Mouse (Mus musculus): ENCODE data around the gene Dot1l. TPM values are rescaled to one million over a fixed set of nuclear protein-coding genes. Genes with fewer than 3 reads are reported as not detected.
A peak's percentile ranks its signal among the peaks of the same experiment; 100 is the strongest.

Dot1l gene
- polyA plus RNA-seq, 1 experiment = 18.4 TPM

GRCm38 (mm10) chr10:80738657-80739056 is 16.3 kb upstream of the Dot1l start:
- WGBS = 25% methylated on average over 1 of the region's 1 CpGs
- TF ChIP-seq CTCF (conservative IDR thresholded peaks at IDR 0.05; ENCODE audit: insufficient read depth, insufficient read length, low read depth, low read length) (no peak), POLR2A (IDR thresholded peaks at IDR 0.05; ENCODE audit: low read depth, low read length) (no peak)
- Histone ChIP-seq H3K27ac (ENCODE audit: insufficient read depth, low read depth, low read length) (no peak overlapping the region), H3K27me3 (replicated peaks; ENCODE audit: control insufficient read depth, insufficient read depth, low read length) (no peaks in the 10 kb centered on the region), H3K4me1 (ENCODE audit: control insufficient read depth, insufficient read depth, low read length) (peaks cover 16% of the 10 kb centered on the region), H3K4me3 (ENCODE audit: insufficient read depth, low read depth, low read length) (no peak overlapping the region), H3K36me3 (ENCODE audit: control insufficient read depth, insufficient read depth, low read length) (no peaks in the 10 kb centered on the region)
- DNase-seq = no peak

DNA sequence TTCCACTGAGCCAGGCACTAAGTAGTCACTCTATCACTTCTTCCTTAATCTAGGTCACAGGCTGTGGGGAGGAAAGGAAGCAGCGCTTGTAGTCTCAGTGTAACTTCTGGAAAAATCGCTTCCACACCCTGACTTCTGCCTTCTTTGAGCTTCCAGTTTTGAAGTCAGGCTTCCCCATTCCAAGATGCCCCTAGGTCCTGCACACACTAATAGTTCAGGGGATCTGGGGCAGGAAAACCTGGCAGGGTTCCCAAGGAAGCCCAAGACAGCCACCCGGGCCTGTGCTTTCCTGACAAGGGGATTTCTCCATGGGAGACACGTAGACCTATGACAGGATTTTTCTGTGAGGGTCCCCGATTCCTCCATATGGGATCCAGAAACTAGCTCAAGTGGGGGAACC is 13.9 kb upstream of the Dot1l start:
- TF ChIP-seq CTCF (conservative IDR thresholded peaks at IDR 0.05; ENCODE audit: insufficient read depth, insufficient read length, low read depth, low read length) (no peak), POLR2A (IDR thresholded peaks at IDR 0.05; ENCODE audit: low read depth, low read length) (no peak)
- Histone ChIP-seq H3K27ac (ENCODE audit: insufficient read depth, low read depth, low read length) (peak overlapping the region; percentile 53; the same call in 1 of the 2 replicates), H3K4me1 (ENCODE audit: control insufficient read depth, insufficient read depth, low read length) (peaks cover 20% of the 10 kb centered on the region), H3K4me3 (ENCODE audit: insufficient read depth, low read depth, low read length) (peak overlapping the region; percentile 98), H3K27me3 (replicated peaks; ENCODE audit: control insufficient read depth, insufficient read depth, low read length) (no peaks in the 10 kb centered on the region), H3K36me3 (ENCODE audit: control insufficient read depth, insufficient read depth, low read length) (no peaks in the 10 kb centered on the region)
- peak; percentile 33 for DNase-seq
- WGBS = 4% methylated on average over 5 of the region's 5 CpGs

DNA sequence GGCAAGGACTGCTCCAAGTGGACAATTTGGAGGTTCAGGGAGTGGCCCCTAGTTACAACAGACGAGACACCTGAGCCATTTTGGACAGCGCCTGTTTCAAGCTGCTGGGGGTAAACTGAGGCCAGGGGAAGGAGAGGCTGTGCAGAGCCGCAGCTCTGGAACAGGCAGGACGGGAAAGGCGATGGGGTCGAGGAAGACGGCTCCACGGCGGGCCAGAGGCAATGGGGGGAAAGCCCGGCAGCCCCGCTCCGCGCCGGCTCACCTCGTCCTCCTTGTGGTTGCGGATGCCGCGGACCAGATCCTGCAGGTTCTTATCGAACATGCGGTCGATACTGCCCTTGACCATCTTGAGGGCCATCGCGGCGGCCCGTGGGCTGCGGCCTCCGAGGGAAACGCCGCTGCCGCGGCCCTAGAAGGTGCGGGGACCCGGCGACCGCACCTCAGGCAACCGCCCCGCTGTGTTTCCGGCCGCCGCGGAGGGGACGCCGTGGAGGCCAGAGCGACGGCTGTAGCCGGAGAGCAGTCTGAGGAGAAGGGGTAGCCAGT is 13.3 kb upstream of the Dot1l start:
- no peaks in the 10 kb centered on the region for H3K27me3 ChIP-seq (replicated peaks; ENCODE audit: control insufficient read depth, insufficient read depth, low read length)
- WGBS = under 1% methylated on average over 46 of the region's 46 CpGs
- no peak for DNase-seq
- TF ChIP-seq CTCF (conservative IDR thresholded peaks at IDR 0.05; ENCODE audit: insufficient read depth, insufficient read length, low read depth, low read length) (no peak), POLR2A (IDR thresholded peaks at IDR 0.05; ENCODE audit: low read depth, low read length) (no peak)
- peak overlapping the region; percentile 53 for H3K27ac ChIP-seq (ENCODE audit: insufficient read depth, low read depth, low read length)
- no peaks in the 10 kb centered on the region for H3K36me3 ChIP-seq (ENCODE audit: control insufficient read depth, insufficient read depth, low read length)
- peaks cover 20% of the 10 kb centered on the region for H3K4me1 ChIP-seq (ENCODE audit: control insufficient read depth, insufficient read depth, low read length)
- H3K4me3 ChIP-seq (ENCODE audit: insufficient read depth, low read depth, low read length) = peak overlapping the region; percentile 98

DNA sequence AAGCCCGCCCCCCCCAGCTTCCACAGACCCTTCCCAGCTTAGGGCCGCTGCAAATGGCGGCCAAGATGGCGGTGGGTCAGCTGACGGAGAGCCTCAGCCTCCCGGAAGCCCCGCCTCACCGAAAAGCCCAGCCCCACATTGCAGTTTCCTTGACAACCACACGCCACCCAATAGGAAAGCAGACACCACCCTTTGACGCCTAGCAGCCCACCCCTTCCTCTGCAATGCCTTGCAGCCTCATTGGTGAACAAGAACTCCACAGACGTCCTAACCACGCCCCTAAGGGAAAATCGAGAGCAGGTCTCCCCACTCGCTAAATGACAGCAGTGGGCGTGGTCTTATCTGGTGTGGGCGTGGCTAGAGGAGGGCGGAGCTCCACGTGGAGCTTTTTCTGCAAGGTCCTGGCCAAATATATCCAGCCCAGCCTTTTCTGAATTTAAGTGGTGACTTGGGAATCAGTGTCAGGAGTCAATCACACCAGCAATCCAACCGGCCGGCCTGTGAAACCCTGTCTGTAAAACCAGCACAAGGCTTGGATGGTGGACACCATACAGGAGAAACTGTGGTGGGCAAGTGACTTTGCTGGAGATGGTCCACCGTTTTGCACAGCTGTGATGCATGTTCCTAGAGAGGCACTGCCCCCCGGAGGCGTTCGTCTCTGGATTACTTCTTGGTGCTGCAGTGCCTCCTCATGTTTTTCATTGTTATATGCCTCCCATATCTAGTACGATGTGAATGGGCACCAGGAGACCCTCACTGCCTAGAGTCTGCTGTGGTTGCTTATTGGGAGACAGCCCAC is 12.6 kb upstream of the Dot1l start, which contains the start of gene Ap3d1:
Gene Ap3d1 (minus strand): TSS at position 85 of the 799 bp plus-strand sequence.
- DNase-seq = peak; percentile 100
- Histone ChIP-seq H3K27me3 (replicated peaks; ENCODE audit: control insufficient read depth, insufficient read depth, low read length) (no peaks in the 10 kb centered on the region), H3K36me3 (ENCODE audit: control insufficient read depth, insufficient read depth, low read length) (no peaks in the 10 kb centered on the region), H3K4me1 (ENCODE audit: control insufficient read depth, insufficient read depth, low read length) (peaks cover 20% of the 10 kb centered on the region), H3K27ac (ENCODE audit: insufficient read depth, low read depth, low read length) (peak within 1 kb of the TSS; percentile 53), H3K4me3 (ENCODE audit: insufficient read depth, low read depth, low read length) (peak within 1 kb of the TSS; percentile 98)
- WGBS = 2% methylated on average over 25 of the region's 25 CpGs
- TF ChIP-seq POLR2A (IDR thresholded peaks at IDR 0.05; ENCODE audit: low read depth, low read length) = no peak
- no peak for TF ChIP-seq CTCF (conservative IDR thresholded peaks at IDR 0.05; ENCODE audit: insufficient read depth, insufficient read length, low read depth, low read length)

DNA sequence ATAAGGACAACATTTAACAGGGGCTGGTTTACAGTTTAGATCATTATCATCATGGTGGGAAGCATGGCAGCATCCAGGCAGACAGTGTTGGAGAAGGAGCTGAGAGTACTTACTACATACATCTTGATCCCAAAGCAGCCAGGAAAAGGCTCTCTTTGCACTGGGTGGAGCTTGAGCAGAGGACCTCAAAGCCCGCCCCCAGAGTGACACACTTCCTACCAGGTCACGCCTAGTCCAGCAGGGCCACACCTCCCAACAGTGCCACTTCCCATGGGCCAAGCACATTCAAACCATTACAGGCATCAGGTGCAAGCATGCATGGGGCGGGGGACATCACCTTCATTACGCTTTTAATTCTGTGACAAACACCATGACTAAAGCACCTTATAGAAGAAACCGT is 10.7 kb upstream of the Dot1l start:
- H3K36me3 ChIP-seq (ENCODE audit: control insufficient read depth, insufficient read depth, low read length) = no peaks in the 10 kb centered on the region
- H3K4me3 ChIP-seq (ENCODE audit: insufficient read depth, low read depth, low read length) = no peak overlapping the region
- H3K27me3 ChIP-seq (replicated peaks; ENCODE audit: control insufficient read depth, insufficient read depth, low read length) = no peaks in the 10 kb centered on the region
- WGBS = 35% methylated on average over 5 of the region's 5 CpGs
- no peak for TF ChIP-seq POLR2A (IDR thresholded peaks at IDR 0.05; ENCODE audit: low read depth, low read length)
- TF ChIP-seq CTCF (conservative IDR thresholded peaks at IDR 0.05; ENCODE audit: insufficient read depth, insufficient read length, low read depth, low read length) = no peak
- peaks cover 18% of the 10 kb centered on the region for H3K4me1 ChIP-seq (ENCODE audit: control insufficient read depth, insufficient read depth, low read length)
- no peak overlapping the region for H3K27ac ChIP-seq (ENCODE audit: insufficient read depth, low read depth, low read length)
- DNase-seq = peak; percentile 83

- H3K4me1 ChIP-seq (ENCODE audit: control insufficient read depth, insufficient read depth, low read length) = peaks cover 11% of the 10 kb centered on the region
- 10% methylated on average over 3 of the region's 3 CpGs for WGBS
- H3K36me3 ChIP-seq (ENCODE audit: control insufficient read depth, insufficient read depth, low read length) = no peaks in the 10 kb centered on the region
- H3K4me3 ChIP-seq (ENCODE audit: insufficient read depth, low read depth, low read length) = no peak overlapping the region
- peak; percentile 99 for TF ChIP-seq CTCF (conservative IDR thresholded peaks at IDR 0.05; ENCODE audit: insufficient read depth, insufficient read length, low read depth, low read length)
- no peak for TF ChIP-seq POLR2A (IDR thresholded peaks at IDR 0.05; ENCODE audit: low read depth, low read length)
- H3K27ac ChIP-seq (ENCODE audit: insufficient read depth, low read depth, low read length) = no peak overlapping the region
- peak; percentile 83 for DNase-seq
- H3K27me3 ChIP-seq (replicated peaks; ENCODE audit: control insufficient read depth, insufficient read depth, low read length) = no peaks in the 10 kb centered on the region
Measured at GRCm38 (mm10) chr10:80747410-80747809, 7.6 kb upstream of the Dot1l start.

- DNase-seq = peak; percentile 72
- TF ChIP-seq CTCF (conservative IDR thresholded peaks at IDR 0.05; ENCODE audit: insufficient read depth, insufficient read length, low read depth, low read length) (no peak), POLR2A (IDR thresholded peaks at IDR 0.05; ENCODE audit: low read depth, low read length) (no peak)
Measured at GRCm38 (mm10) chr10:80748609-80749008, 6.4 kb upstream of the Dot1l start.

More at GRCm38 (mm10) chr10:80748609-80749008, 6.4 kb upstream of the Dot1l start:
- Histone ChIP-seq H3K4me1 (ENCODE audit: control insufficient read depth, insufficient read depth, low read length) (peaks cover 11% of the 10 kb centered on the region), H3K27me3 (replicated peaks; ENCODE audit: control insufficient read depth, insufficient read depth, low read length) (no peaks in the 10 kb centered on the region), H3K36me3 (ENCODE audit: control insufficient read depth, insufficient read depth, low read length) (no peaks in the 10 kb centered on the region), H3K4me3 (ENCODE audit: insufficient read depth, low read depth, low read length) (no peak overlapping the region), H3K27ac (ENCODE audit: insufficient read depth, low read depth, low read length) (no peak overlapping the region)
- 7% methylated on average over 6 of the region's 6 CpGs for WGBS

Data from kidney, adult 2 months (tissue).